Mouse (Mus musculus) liver, embryonic 15.5 days (tissue): ENCODE results near the gene Sncg. TPM values are rescaled to one million over a fixed set of nuclear protein-coding genes. Genes with fewer than 3 reads are reported as not detected.
A peak's percentile ranks its signal among the peaks of the same experiment; 100 is the strongest.
"Not testable (repeated sequence)": the region's sequence is repeated elsewhere in the genome, so short reads cannot be mapped to it uniquely, and the experiment has no call there.

Source experiments
- ATAC-seq: fragments of 200-750 bp; cut with Nextera tagmentation; 2 replicates; pipeline ENCODE4 v1.8.0; 2017; ENCODE audit warnings: moderate number of reproducible peaks, mild to moderate bottlenecking, moderate library complexity; ENCODE audit not compliant: insufficient read depth
- H3K27ac ChIP-seq: fragments of 300-500 bp; sonication (generic); replicated peaks from 2 replicates; pipeline ENCODE4 v1.5.1; 2015; ENCODE audit warnings: mild to moderate bottlenecking, inconsistent platforms
- H3K27me3 ChIP-seq: fragments of 300-500 bp; sonication (generic); 2 replicates; pipeline ENCODE4 v1.6.1; 2015; ENCODE audit warnings: mild to moderate bottlenecking, inconsistent platforms
- H3K36me3 ChIP-seq: fragments of 300-500 bp; sonication (generic); replicated peaks from 2 replicates; pipeline ENCODE4 v1.6.1; 2015; ENCODE audit warnings: moderate library complexity, mild to moderate bottlenecking, inconsistent platforms
- H3K4me1 ChIP-seq: fragments of 300-500 bp; sonication (generic); replicated peaks from 2 replicates; pipeline ENCODE4 v1.6.1; 2015; ENCODE audit warnings: inconsistent platforms
- H3K4me2 ChIP-seq: fragments of 300-500 bp; sonication (generic); 2 replicates; pipeline ENCODE4 v1.6.1; 2015; ENCODE audit warnings: moderate library complexity, mild to moderate bottlenecking, inconsistent platforms
- H3K4me3 ChIP-seq: fragments of 300-500 bp; sonication (generic); replicated peaks from 2 replicates; pipeline ENCODE4 v1.5.1; 2015; ENCODE audit warnings: mild to moderate bottlenecking, inconsistent platforms
- H3K9ac ChIP-seq: fragments of 300-500 bp; sonication (generic); 2 replicates; pipeline ENCODE4 v1.6.1; 2015; ENCODE audit warnings: moderate library complexity, mild to moderate bottlenecking, inconsistent platforms
- H3K9me3 ChIP-seq: fragments of 300-500 bp; sonication (generic); replicated peaks from 2 replicates; pipeline ENCODE4 v1.6.1; 2016; ENCODE audit warnings: inconsistent platforms
- WGBS: fragments of 180-500 bp; shearing (Covaris S2); methylation state at CpG from one replicate; pipeline ENCODE4 v1.1.7; 2015; ENCODE audit warnings: mixed read lengths; ENCODE audit not compliant: insufficient replicate concordance; 5-methylcytosine and 5-hydroxymethylcytosine counted together
- polyA plus RNA-seq: library from polyadenylated mRNA; unstranded; fragments of >200 nt; fragmentation: Nextera tagmentation; extraction: Ambion mirVana; gene quantifications from 2 replicates; pipeline ENCODE4 v1.2.1, GENCODE M21; 2015

Gene Sncg
- 0.21 and 0.41 TPM in 2 replicates for polyA plus RNA-seq

GRCm38 (mm10) chr14:34374577-34374976, at the start of gene Sncg:
Gene Sncg (minus strand): TSS chr14:34374789.
- 45% methylated on average over 10 of the region's 10 CpGs for WGBS
- Histone ChIP-seq H3K27ac (no peak within 1 kb of the TSS), H3K27me3 (no peaks in the 10 kb centered on the region), H3K4me3 (0 out of 2 replicates have a peak within 1 kb of the TSS, but pooled peaks have one; percentile 12), H3K36me3 (no peaks in the 10 kb centered on the region), H3K4me2 (no peak within 1 kb of the TSS), H3K9me3 (no peaks in the 10 kb centered on the region), H3K9ac (no peak within 1 kb of the TSS), H3K4me1 (no peaks in the 10 kb centered on the region)
- ATAC-seq = no peak

- H3K36me3 ChIP-seq = no peaks in the 10 kb centered on the region; the same call in 1 of the 2 replicates
- no peaks in the 10 kb centered on the region for H3K27me3 ChIP-seq
- no peak for ATAC-seq
- WGBS = 53% methylated on average over 1 of the region's 1 CpGs
- no peak overlapping the region for H3K27ac ChIP-seq
- H3K9me3 ChIP-seq = no peaks in the 10 kb centered on the region
- H3K4me3 ChIP-seq = no peak overlapping the region
- no peak overlapping the region for H3K4me2 ChIP-seq
- no peaks in the 10 kb centered on the region for H3K4me1 ChIP-seq
- H3K9ac ChIP-seq = no peak overlapping the region
Measured at GRCm38 (mm10) chr14:34421078-34421477, 46.5 kb upstream of the Sncg start.

- H3K27ac ChIP-seq = no peak overlapping the region
- 67% methylated on average over 5 of the region's 5 CpGs for WGBS
- no peaks in the 10 kb centered on the region for H3K27me3 ChIP-seq
- no peaks in the 10 kb centered on the region for H3K4me1 ChIP-seq
- H3K4me3 ChIP-seq = no peak overlapping the region
- no peak for ATAC-seq
- no peak overlapping the region for H3K4me2 ChIP-seq
- H3K9ac ChIP-seq = no peak overlapping the region
- H3K9me3 ChIP-seq = no peaks in the 10 kb centered on the region
- H3K36me3 ChIP-seq = peaks cover 5% of the 10 kb centered on the region; the same call in 1 of the 2 replicates
Measured at GRCm38 (mm10) chr14:34417501-34417900, 42.9 kb upstream of the Sncg start.

GRCm38 (mm10) chr14:34416946-34417345, 42.4 kb upstream of the Sncg start:
- WGBS = 59% methylated on average over 4 of the region's 4 CpGs
- not testable (repeated sequence) for ATAC-seq

GRCm38 (mm10) chr14:34412164-34412896, 37.7 kb upstream of the Sncg start:
- Histone ChIP-seq H3K4me3 (no peak overlapping the region), H3K9me3 (no peaks in the 10 kb centered on the region), H3K27me3 (no peaks in the 10 kb centered on the region), H3K27ac (no peak overlapping the region), H3K36me3 (peaks cover 5% of the 10 kb centered on the region; the same call in 1 of the 2 replicates), H3K9ac (no peak overlapping the region), H3K4me2 (no peak overlapping the region), H3K4me1 (no peaks in the 10 kb centered on the region)
- ATAC-seq = no peak
- 69% methylated on average over 7 of the region's 7 CpGs for WGBS

More at GRCm38 (mm10) chr14:34416946-34417345, 42.4 kb upstream of the Sncg start:
- not testable (repeated sequence) for H3K4me1 ChIP-seq, H3K9ac ChIP-seq, H3K27ac ChIP-seq, H3K36me3 ChIP-seq, H3K4me3 ChIP-seq, H3K27me3 ChIP-seq, H3K4me2 ChIP-seq, H3K9me3 ChIP-seq

- 84% methylated on average over 6 of the region's 6 CpGs for WGBS
- no peak overlapping the region for H3K4me3 ChIP-seq
- H3K4me1 ChIP-seq = no peaks in the 10 kb centered on the region
- no peak for ATAC-seq
- H3K9ac ChIP-seq = no peak overlapping the region
- no peak overlapping the region for H3K27ac ChIP-seq
- H3K4me2 ChIP-seq = no peak overlapping the region
- peaks cover 5% of the 10 kb centered on the region; the same call in 1 of the 2 replicates for H3K36me3 ChIP-seq
- H3K9me3 ChIP-seq = no peaks in the 10 kb centered on the region
- H3K27me3 ChIP-seq = no peaks in the 10 kb centered on the region
Measured at GRCm38 (mm10) chr14:34410716-34411115, 36.1 kb upstream of the Sncg start.

GRCm38 (mm10) chr14:34403424-34403823, 28.8 kb upstream of the Sncg start:
- no peak for ATAC-seq
- H3K4me2 ChIP-seq = no peak overlapping the region
- no peak overlapping the region for H3K9ac ChIP-seq
- H3K4me1 ChIP-seq = no peaks in the 10 kb centered on the region
- WGBS = 73% methylated on average over 7 of the region's 7 CpGs
- no peaks in the 10 kb centered on the region for H3K27me3 ChIP-seq
- no peaks in the 10 kb centered on the region for H3K36me3 ChIP-seq
- no peak overlapping the region for H3K27ac ChIP-seq
- H3K4me3 ChIP-seq = no peak overlapping the region
- H3K9me3 ChIP-seq = no peaks in the 10 kb centered on the region

GRCm38 (mm10) chr14:34402871-34403270, 28.3 kb upstream of the Sncg start:
- no peaks in the 10 kb centered on the region for H3K27me3 ChIP-seq
- H3K4me3 ChIP-seq = no peak overlapping the region
- H3K9ac ChIP-seq = no peak overlapping the region
- H3K4me1 ChIP-seq = no peaks in the 10 kb centered on the region
- WGBS = 61% methylated on average over 8 of the region's 8 CpGs
- H3K9me3 ChIP-seq = no peaks in the 10 kb centered on the region
- no peak overlapping the region for H3K4me2 ChIP-seq
- H3K36me3 ChIP-seq = no peaks in the 10 kb centered on the region
- H3K27ac ChIP-seq = no peak overlapping the region
- ATAC-seq = no peak; the same call in 1 of the 2 replicates

GRCm38 (mm10) chr14:34401135-34401534, 26.5 kb upstream of the Sncg start:
- no peak overlapping the region for H3K27ac ChIP-seq
- H3K4me1 ChIP-seq = no peaks in the 10 kb centered on the region
- H3K4me3 ChIP-seq = no peak overlapping the region
- H3K36me3 ChIP-seq = no peaks in the 10 kb centered on the region
- H3K4me2 ChIP-seq = no peak overlapping the region
- WGBS = 20% methylated on average over 6 of the region's 6 CpGs
- ATAC-seq = no peak
- no peaks in the 10 kb centered on the region for H3K9me3 ChIP-seq
- no peaks in the 10 kb centered on the region for H3K27me3 ChIP-seq
- H3K9ac ChIP-seq = no peak overlapping the region

- no peak overlapping the region for H3K4me2 ChIP-seq
- no peaks in the 10 kb centered on the region for H3K4me1 ChIP-seq
- no peak overlapping the region for H3K4me3 ChIP-seq
- WGBS = 73% methylated on average over 3 of the region's 3 CpGs
- H3K9me3 ChIP-seq = no peaks in the 10 kb centered on the region
- no peak overlapping the region for H3K27ac ChIP-seq
- no peaks in the 10 kb centered on the region for H3K36me3 ChIP-seq
- no peak for ATAC-seq
- H3K27me3 ChIP-seq = no peaks in the 10 kb centered on the region
- H3K9ac ChIP-seq = no peak overlapping the region
Measured at GRCm38 (mm10) chr14:34400021-34400420, 25.4 kb upstream of the Sncg start.

- 75% methylated on average over 6 of the region's 6 CpGs for WGBS
Measured at GRCm38 (mm10) chr14:34399301-34399700, 24.7 kb upstream of the Sncg start.

GRCm38 (mm10) chr14:34398901-34399300, 24.3 kb upstream of the Sncg start:
- 80% methylated on average over 21 of the region's 21 CpGs for WGBS
- H3K9ac ChIP-seq = no peak overlapping the region

More at GRCm38 (mm10) chr14:34399301-34399700, 24.7 kb upstream of the Sncg start:
- Histone ChIP-seq H3K4me2 (no peak overlapping the region), H3K9ac (no peak overlapping the region), H3K4me3 (no peak overlapping the region), H3K4me1 (no peaks in the 10 kb centered on the region), H3K27ac (no peak overlapping the region), H3K27me3 (no peaks in the 10 kb centered on the region), H3K36me3 (no peaks in the 10 kb centered on the region), H3K9me3 (no peaks in the 10 kb centered on the region)
- ATAC-seq = no peak

More at GRCm38 (mm10) chr14:34398901-34399300, 24.3 kb upstream of the Sncg start:
- H3K36me3 ChIP-seq = no peaks in the 10 kb centered on the region
- ATAC-seq = no peak
- H3K27me3 ChIP-seq = no peaks in the 10 kb centered on the region
- H3K9me3 ChIP-seq = no peaks in the 10 kb centered on the region
- H3K4me1 ChIP-seq = no peaks in the 10 kb centered on the region
- no peak overlapping the region for H3K4me3 ChIP-seq
- no peak overlapping the region for H3K27ac ChIP-seq
- no peak overlapping the region for H3K4me2 ChIP-seq
